Mouse (Mus musculus) MN1 (cell line): ENCODE measurements around the gene Gast.

ENCODE experiments used
- DNase-seq: peaks from one replicate; pipeline ENCODE4 v3.0.0-alpha.2; 2016; ENCODE audit warnings: low spot score

Gast gene

GRCm38 (mm10) chr11:100362209-100362978, 28.2 kb downstream of the Gast start:
- peak; percentile 83 for DNase-seq

- no peak for DNase-seq
These were observed 28.9 kb downstream of the Gast start for GRCm38 (mm10) chr11:100362979-100363562.

- no peak for DNase-seq
These were observed 34.9 kb downstream of the Gast start for GRCm38 (mm10) chr11:100369145-100369544.

GRCm38 (mm10) chr11:100369822-100370221, 35.6 kb downstream of the Gast start:
- no peak for DNase-seq

- DNase-seq, result no peak
These were observed 37.9 kb downstream of the Gast start for GRCm38 (mm10) chr11:100371981-100372558.

GRCm38 (mm10) chr11:100375127-100375526, 40.9 kb downstream of the Gast start:
- DNase-seq, result no peak

GRCm38 (mm10) chr11:100376005-100376404, 41.8 kb downstream of the Gast start:
- no peak for DNase-seq

GRCm38 (mm10) chr11:100376746-100377389, 42.7 kb downstream of the Gast start:
- no peak for DNase-seq

GRCm38 (mm10) chr11:100377989-100378388, 43.8 kb downstream of the Gast start:
- no peak for DNase-seq

- DNase-seq, result no peak
These were observed 44.2 kb downstream of the Gast start for GRCm38 (mm10) chr11:100378446-100378845.

GRCm38 (mm10) chr11:100379311-100379710, 45.1 kb downstream of the Gast start:
- DNase-seq, result no peak

- DNase-seq, result no peak
These were observed 48.5 kb downstream of the Gast start for GRCm38 (mm10) chr11:100382682-100383081.

GRCm38 (mm10) chr11:100385016-100385415, 50.8 kb downstream of the Gast start:
- DNase-seq, result no peak

GRCm38 (mm10) chr11:100386586-100386985, 52.4 kb downstream of the Gast start:
- DNase-seq, result no peak
